25 mouse cellular contexts compared by ENCODE assay signal in the genomic region with DNA sequence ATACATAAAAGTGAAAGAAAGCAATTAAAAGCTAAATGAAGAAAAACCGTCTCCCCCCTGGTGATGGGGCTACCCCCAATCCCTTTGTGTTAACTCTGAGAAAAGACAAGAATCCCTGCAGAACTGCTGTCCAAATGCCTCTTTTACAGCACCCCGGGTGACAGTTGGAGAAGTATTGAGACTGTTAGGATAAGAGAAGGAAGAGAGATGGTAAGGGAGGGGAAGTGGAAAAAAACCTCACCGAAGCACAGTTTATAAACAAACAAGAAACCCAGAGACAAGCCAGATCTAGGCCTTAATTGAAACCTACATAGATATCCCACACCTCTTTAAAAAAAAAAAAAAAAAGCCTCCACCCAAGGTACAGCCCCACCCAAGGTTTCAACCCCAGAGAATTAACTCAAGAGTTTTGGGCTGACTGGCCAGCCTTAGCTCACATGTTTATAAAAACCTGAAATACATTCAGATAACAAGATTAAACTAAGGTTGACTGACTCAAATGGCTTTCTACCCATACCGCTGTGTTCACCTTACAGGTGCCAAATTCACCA. TPM values are rescaled to one million over a fixed set of nuclear protein-coding genes. Genes with fewer than 3 reads are reported as not detected.
DNase-seq lines count a peak whose midpoint lies in the region; ATAC-seq and TF ChIP-seq lines count a peak whose summit lies in the region.
"Had no signal": no experiment of that assay in that cellular context is flagged by ENCODE, and none has a peak within 500 bp of the region (broad histone marks: within the 10 kb centered on the region; RNA-seq: fewer than 3 reads in every experiment).

No protein-coding gene starts in this region.

- H3K27ac ChIP-seq in layer of hippocampus, adult 2 months = peak overlapping the region; percentile 84
- H3K27ac ChIP-seq in ES-E14 (ENCODE audit: insufficient read depth, low read depth, low read length, poor library complexity, severe bottlenecking) = no peak overlapping the region
- H3K27ac ChIP-seq in embryonic facial prominence, embryonic 15.5 days (replicated peaks) = peak overlapping the region; percentile 67
- no peak overlapping the region for H3K27ac ChIP-seq in heart, embryonic 12.5 days (ENCODE audit: poor library complexity, severe bottlenecking)
- H3K27ac ChIP-seq: heart, embryonic 13.5 days; hindbrain, embryonic 14.5 days; hindbrain, postnatal 0 days had no signal

- no peaks in the 10 kb centered on the region for H3K27me3 ChIP-seq in embryonic facial prominence, embryonic 15.5 days
- H3K27me3 ChIP-seq in heart, embryonic 12.5 days (replicated peaks) = peaks cover 40% of the 10 kb centered on the region

- in situ Hi-C loops in ES-E14 (cut with MboI; ENCODE audit: low sequenced_read_pairs in 2 of 2, unreplicated experiment in 2 of 2) = no loop called here

- no peaks in the 10 kb centered on the region for H3K9me3 ChIP-seq in ES-E14 (ENCODE audit: control insufficient read depth, insufficient read depth, low read depth, low read length)
- H3K9me3 ChIP-seq in embryonic facial prominence, embryonic 15.5 days (replicated peaks) = no peaks in the 10 kb centered on the region
- H3K9me3 ChIP-seq in heart, embryonic 12.5 days (replicated peaks) = no peaks in the 10 kb centered on the region
- H3K9me3 ChIP-seq: heart, embryonic 13.5 days had no signal

- ATAC-seq in embryonic facial prominence, embryonic 15.5 days (ENCODE audit: insufficient number of reproducible peaks, low FRiP score, low TSS enrichment, low read depth) = no peak
- ATAC-seq in megakaryocyte progenitor cell, adult 5-6 weeks (replicated peaks; ENCODE audit: poor library complexity) = peak; percentile 36; the same call in 1 of the 2 replicates
- no peak for ATAC-seq in heart, embryonic 12.5 days (ENCODE audit: insufficient number of reproducible peaks, low FRiP score)
- ATAC-seq: forebrain, embryonic 14.5 days; hindbrain, postnatal 0 days; inflammation-experienced regulatory T-cells, adult 6 months; intestine, embryonic 16.5 days; Patski had no signal

- H3K4me3 ChIP-seq in layer of hippocampus, adult 2 months = no peak overlapping the region
- no peak overlapping the region for H3K4me3 ChIP-seq in ES-E14 (ENCODE audit: insufficient read depth in 1 of 2, low read depth in 1 of 2, low read length in 2 of 2, poor library complexity in 1 of 2, severe bottlenecking in 1 of 2)
- no peak overlapping the region for H3K4me3 ChIP-seq in embryonic facial prominence, embryonic 15.5 days (replicated peaks)
- no peak overlapping the region for H3K4me3 ChIP-seq in heart, embryonic 12.5 days
- H3K4me3 ChIP-seq: heart, embryonic 13.5 days had no signal

- DNase-seq in layer of hippocampus, adult 2 months (ENCODE audit: low spot score in 2 of 2) = no peak
- DNase-seq in layer of hippocampus, postnatal 14 days (ENCODE audit: low spot score in 2 of 2) = no peak
- DNase-seq in ES-E14 (ENCODE audit: low read depth, low spot score) = no peak
- DNase-seq in right cerebral cortex, postnatal 10 days (ENCODE audit: low spot score in 2 of 2) = no peak
- no peak for DNase-seq in urinary bladder, postnatal 36 days (ENCODE audit: low spot score in 2 of 2)
- DNase-seq: adrenal gland, postnatal 10 days; adrenal gland, postnatal 36 days; cerebellum, adult 11 months; cerebellum, adult 2 months; cerebellum, adult 9-11 months; cerebellum, postnatal 25 days; gastrocnemius, postnatal 14 days; heart, adult 18-20 months; heart, postnatal 14 days; heart, postnatal 4 days had no signal

- H3K4me1 ChIP-seq in ES-E14 (ENCODE audit: control insufficient read depth in 2 of 2, insufficient read depth in 2 of 2, low read length in 2 of 2, poor library complexity in 1 of 2) = no peaks in the 10 kb centered on the region
- H3K4me1 ChIP-seq in embryonic facial prominence, embryonic 15.5 days = peaks cover 21% of the 10 kb centered on the region
- H3K4me1 ChIP-seq in heart, embryonic 12.5 days (replicated peaks) = peaks cover 19% of the 10 kb centered on the region

- WGBS in embryonic facial prominence, embryonic 15.5 days = 54% methylated on average over 4 of the region's 4 CpGs
- WGBS in heart, embryonic 12.5 days = 58% methylated on average over 4 of the region's 4 CpGs

- no peaks in the 10 kb centered on the region for H3K36me3 ChIP-seq in ES-E14 (ENCODE audit: control insufficient read depth, insufficient read depth, low read length, poor library complexity, severe bottlenecking)
- no peaks in the 10 kb centered on the region for H3K36me3 ChIP-seq in embryonic facial prominence, embryonic 15.5 days
- no peaks in the 10 kb centered on the region for H3K36me3 ChIP-seq in heart, embryonic 12.5 days
- H3K36me3 ChIP-seq: heart, embryonic 13.5 days had no signal

- no peak overlapping the region for H3K9ac ChIP-seq in ES-E14 (ENCODE audit: insufficient read depth, low read depth, low read length, poor library complexity, severe bottlenecking)
- H3K9ac ChIP-seq in embryonic facial prominence, embryonic 15.5 days = no peak overlapping the region
- H3K9ac ChIP-seq in heart, embryonic 12.5 days = no peak overlapping the region
- H3K9ac ChIP-seq: heart, embryonic 13.5 days; hindbrain, embryonic 14.5 days had no signal

- TF ChIP-seq CTCF in layer of hippocampus, adult 2 months (conservative IDR thresholded peaks at IDR 0.05) = no peak

- no peak overlapping the region for H3K4me2 ChIP-seq in embryonic facial prominence, embryonic 15.5 days (replicated peaks)
- no peak overlapping the region for H3K4me2 ChIP-seq in heart, embryonic 12.5 days
- H3K4me2 ChIP-seq: heart, embryonic 13.5 days; hindbrain, embryonic 14.5 days had no signal

TF ChIP-seq in ES-E14, 5 proteins besides CTCF, POLR2A, EP300 and RAD21:
- TF ChIP-seq HCFC1 (IDR thresholded peaks at IDR 0.05; ENCODE audit: borderline replicate concordance, insufficient read depth, low read length) = no peak
- TF ChIP-seq CHD2 (IDR thresholded peaks at IDR 0.05; ENCODE audit: low read depth, low read length) = no peak
- no peak for TF ChIP-seq MAFK (IDR thresholded peaks at IDR 0.05; ENCODE audit: insufficient read depth, low read depth, low read length)
- TF ChIP-seq ZNF384 (IDR thresholded peaks at IDR 0.05; ENCODE audit: low read depth, low read length) = 0 out of 2 replicates have a peak, but pooled peaks have one; percentile 15
- no peak for TF ChIP-seq ZC3H11A (IDR thresholded peaks at IDR 0.05; ENCODE audit: borderline replicate concordance, low read depth, low read length)

RNA-seq across cellular contexts. Expression of a gene that starts 42.3 kb away (rescaled TPM):
- 100 to 1,000 TPM; 143 to 149 TPM for total RNA-seq in layer of hippocampus, adult 2 months (2021)
- 10 to 100 TPM; 85.9 to 92.1 TPM for total RNA-seq in layer of hippocampus, postnatal 14 days (2021)
- 0.26 and 0.36 TPM in 2 replicates for total RNA-seq in ES-E14 (2012; rRNA removed)
- polyA plus RNA-seq in embryonic facial prominence, embryonic 15.5 days (2015; fragmentation: Nextera tagmentation; extraction: Ambion mirVana) = 9.1 and 10.0 TPM in 2 replicates
- 4.7 and 5.8 TPM in 2 replicates for total RNA-seq in megakaryocyte progenitor cell, adult 5-6 weeks (2015)
- total RNA-seq in megakaryocyte progenitor cell, adult 5-6 weeks (2017) = 4.7 and 5.2 TPM in 2 replicates
- 0.85 and 1.00 TPM in 2 replicates for polyA plus RNA-seq in heart, embryonic 12.5 days (2016; fragmentation: Nextera tagmentation; extraction: Ambion mirVana)
- polyA plus RNA-seq: inflammation-experienced regulatory T-cells, adult 6 months had no signal

Comparison
In these comparisons a context has a peak if more than half of its experiments do, and no peak if none do; other contexts are left out.
1. H3K27ac ChIP-seq: peak in layer of hippocampus, adult 2 months (single experiment) and embryonic facial prominence, embryonic 15.5 days (single experiment); none in ES-E14 (single experiment) and heart, embryonic 12.5 days (single experiment).
2. RNA of a gene that starts 42.3 kb away (total RNA-seq): 143 to 149 TPM in layer of hippocampus, adult 2 months and 85.9 to 92.1 TPM in layer of hippocampus, postnatal 14 days; 4.7 to 5.8 TPM in megakaryocyte progenitor cell, adult 5-6 weeks and 0.26 to 0.36 TPM in ES-E14; every median in the first group is over 10 times any median in the second.